Comparison of ENCODE assay signal across 15 mouse cellular contexts in genomic region chr14:41131540-41131939, GRCm38 (mm10). TPM values are rescaled to one million over a fixed set of nuclear protein-coding genes. Genes with fewer than 3 reads are reported as not detected.
"Had no signal": no experiment of that assay in that cellular context is flagged by ENCODE, and none has a peak within 500 bp of the region (broad histone marks: within the 10 kb centered on the region; RNA-seq: fewer than 3 reads in every experiment).

Sftpa1 (plus strand) TSS chr14:41131782.

- H3K4me1 ChIP-seq: kidney, embryonic 15.5 days; limb, embryonic 10.5 days; liver, embryonic 15.5 days; midbrain, embryonic 12.5 days had no signal

- H3K27ac ChIP-seq: kidney, embryonic 15.5 days; left cerebral cortex, adult 2 months; limb, embryonic 10.5 days; liver, embryonic 15.5 days; midbrain, embryonic 12.5 days; stomach, postnatal 0 days had no signal

- H3K4me3 ChIP-seq: kidney, embryonic 15.5 days; left cerebral cortex, adult 2 months; limb, embryonic 10.5 days; liver, embryonic 15.5 days; midbrain, embryonic 12.5 days had no signal

- H3K9ac ChIP-seq: kidney, embryonic 15.5 days; liver, embryonic 15.5 days; midbrain, embryonic 12.5 days had no signal

- H3K27me3 ChIP-seq: kidney, embryonic 15.5 days; liver, embryonic 15.5 days; midbrain, embryonic 12.5 days had no signal

- ATAC-seq: intestine, embryonic 16.5 days had no signal

- H3K9me3 ChIP-seq: kidney, embryonic 15.5 days; limb, embryonic 10.5 days; liver, embryonic 15.5 days; midbrain, embryonic 12.5 days had no signal

- H3K36me3 ChIP-seq: kidney, embryonic 15.5 days; limb, embryonic 10.5 days; liver, embryonic 15.5 days; midbrain, embryonic 12.5 days had no signal

- DNase-seq: kidney, adult 2 months; kidney, postnatal 25 days; right cerebral cortex, postnatal 25 days had no signal

- H3K4me2 ChIP-seq: kidney, embryonic 15.5 days; liver, embryonic 11.5 days; liver, embryonic 15.5 days; midbrain, embryonic 12.5 days had no signal

RNA-seq across cellular contexts. Expression of gene Sftpa1, which starts in this region (rescaled TPM):
- polyA plus RNA-seq: intestine, embryonic 16.5 days; kidney, adult 2 months; kidney, embryonic 15.5 days; limb, embryonic 10.5 days; limb, embryonic 14.5 days; liver, embryonic 11.5 days; midbrain, embryonic 12.5 days; midbrain, postnatal 0 days; neural tube, embryonic 14.5 days; small intestine, adult 2 months; stomach, postnatal 0 days had no signal
